Mouse (Mus musculus) layer of hippocampus, postnatal 10 days (tissue): Measurements from ENCODE around the gene Gng7. TPM values are rescaled to one million over a fixed set of nuclear protein-coding genes. Genes with fewer than 3 reads are reported as not detected.

Source experiments
- DNase-seq, 2 experiments: peaks; one replicate each; pipeline ENCODE4 v3.0.0; 2021; ENCODE audit warnings: low spot score in 2 of 2
- total RNA-seq, 2 experiments: library from RNA; stranded (reverse); gene quantifications; 2 replicates each; pipeline ENCODE4 v1.2.3; 2021

The Gng7 gene
- total RNA-seq, 2 experiments from 2014 or later, result 145 to 156 TPM

GRCm38 (mm10) chr10:80901409-80902272 is 113.1 kb downstream of the Gng7 start:
- no peak for DNase-seq

- peak; percentile 97 for DNase-seq
Measured at GRCm38 (mm10) chr10:80900318-80901247, 114.2 kb downstream of the Gng7 start, which contains the start of gene Timm13. Timm13 (minus strand) TSS chr10:80900969.

GRCm38 (mm10) chr10:80899591-80900317 is 115.0 kb downstream of the Gng7 start:
- no peak for DNase-seq

- DNase-seq, result no peak
Measured at GRCm38 (mm10) chr10:80899074-80899473, 115.7 kb downstream of the Gng7 start.

Other genes starting within 250 kb of the Gng7 start
- 10 to 100 TPM; 42.9 to 45.3 TPM for gene Sf3a2, start 216.7 kb downstream of the Gng7 start, total RNA-seq
- 10 to 100 TPM; 61.9 to 72.8 TPM for gene Plekhj1, start 216.3 kb downstream of the Gng7 start, total RNA-seq
- 1 to 10 TPM; 2.1 to 2.5 TPM for gene Amh, start 209.7 kb downstream of the Gng7 start, total RNA-seq
- 1 to 10 TPM; 1.4 TPM for gene Jsrp1, start 201.4 kb downstream of the Gng7 start, total RNA-seq
- gene Oaz1, start 188.3 kb downstream of the Gng7 start, total RNA-seq, result 100 to 1,000 TPM; 399 to 419 TPM
- gene Lingo3, start 170.9 kb downstream of the Gng7 start, total RNA-seq, result 10 to 100 TPM; 20.4 to 25.9 TPM
- gene Lsm7, start 159.7 kb downstream of the Gng7 start, total RNA-seq, result 10 to 100 TPM; 52.3 to 54.0 TPM
- gene Sppl2b, start 159.7 kb downstream of the Gng7 start, total RNA-seq, result 10 to 100 TPM; 80.4 to 97.8 TPM
- under 1 TPM; 0.11 to 0.16 TPM for gene Tmprss9, start 143.1 kb downstream of the Gng7 start, total RNA-seq
- gene Timm13, start 114.0 kb downstream of the Gng7 start, total RNA-seq, result 100 to 1,000 TPM; 157 to 172 TPM
- 10 to 100 TPM; 23.1 to 26.2 TPM for gene Lmnb2, start 96.7 kb downstream of the Gng7 start, total RNA-seq
- 10 to 100 TPM; 12.1 to 14.4 TPM for gene Gadd45b, start 84.9 kb downstream of the Gng7 start, total RNA-seq
- 100 to 1,000 TPM in 1 of 2 experiments, 10 to 100 TPM in 1; 92.4 to 110 TPM for gene Diras1, start 10.7 kb upstream of the Gng7 start, total RNA-seq
- gene Slc39a3, start 22.5 kb upstream of the Gng7 start, total RNA-seq, result 10 to 100 TPM; 57.3 to 66.0 TPM
- gene Sgta, start 45.2 kb upstream of the Gng7 start, total RNA-seq, result 100 to 1,000 TPM; 176 to 186 TPM
- 10 to 100 TPM; 56.3 to 57.6 TPM for gene Thop1, start 55.1 kb upstream of the Gng7 start, total RNA-seq
- gene Creb3l3, start 83.9 kb upstream of the Gng7 start, total RNA-seq, result under 1 TPM; 0.41 to 0.45 TPM
- 100 to 1,000 TPM; 139 to 150 TPM for gene Map2k2, start 91.0 kb upstream of the Gng7 start, total RNA-seq
- gene Zbtb7a, start 120.3 kb upstream of the Gng7 start, total RNA-seq, result 10 to 100 TPM; 38.4 to 45.2 TPM
- gene Pias4, start 153.0 kb upstream of the Gng7 start, total RNA-seq, result 10 to 100 TPM; 26.7 to 29.7 TPM
- 1,000 to 10,000 TPM; 1,075 to 1,131 TPM for gene Eef2, start 161.7 kb upstream of the Gng7 start, total RNA-seq
- gene Dapk3, start 168.1 kb upstream of the Gng7 start, total RNA-seq, result 10 to 100 TPM; 66.1 to 67.9 TPM
- not detected for gene 4930442H23Rik, start 168.9 kb upstream of the Gng7 start, total RNA-seq
- gene Nmrk2, start 187.1 kb upstream of the Gng7 start, total RNA-seq, result under 1 TPM in 1 of 2 experiments, not detected in 1; 0.18 TPM
- gene Atcay, start 215.9 kb upstream of the Gng7 start, total RNA-seq, result 100 to 1,000 TPM; 170 to 177 TPM
- gene Zfr2, start 218.2 kb upstream of the Gng7 start, total RNA-seq, result 10 to 100 TPM; 58.0 to 66.8 TPM
- 100 to 1,000 TPM; 222 to 266 TPM for gene Matk, start 238.0 kb upstream of the Gng7 start, total RNA-seq